Mouse (Mus musculus): ENCODE data around the gene Mob3b. TPM values are rescaled to one million over a fixed set of nuclear protein-coding genes. Genes with fewer than 3 reads are reported as not detected.

Gene Mob3b
- total RNA-seq, 2 experiments from 2014 or later, result 32.8 to 36.2 TPM

- DNase-seq (ENCODE audit: low spot score in 2 of 2), result no peak
These were observed 6.6 kb downstream of the Mob3b start for GRCm38 (mm10) chr4:35150706-35151105.

DNA sequence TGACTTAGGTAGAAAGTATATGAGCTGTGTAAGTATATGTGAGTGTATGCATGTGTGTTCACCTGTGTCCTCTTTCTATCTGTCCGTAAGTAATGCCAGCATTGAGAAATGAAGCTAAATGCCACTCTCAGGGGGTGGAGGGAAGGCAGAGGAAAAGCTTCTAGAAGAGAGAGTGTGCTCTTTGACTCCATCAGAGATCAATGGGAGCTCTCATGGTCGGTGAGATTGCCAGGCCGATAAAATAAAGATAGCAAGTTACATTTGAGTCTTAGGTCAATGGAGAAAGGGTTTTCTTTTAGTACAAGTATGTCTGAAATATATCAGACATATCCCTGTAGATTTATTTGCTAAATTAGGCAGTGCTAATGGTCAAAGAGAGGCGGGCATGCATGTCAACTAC lies 9.0 kb downstream of the Mob3b start:
- DNase-seq (ENCODE audit: low spot score in 2 of 2), result no peak

- no peak for DNase-seq (ENCODE audit: low spot score in 2 of 2)
These were observed 10.7 kb downstream of the Mob3b start for GRCm38 (mm10) chr4:35146597-35146996.

DNA sequence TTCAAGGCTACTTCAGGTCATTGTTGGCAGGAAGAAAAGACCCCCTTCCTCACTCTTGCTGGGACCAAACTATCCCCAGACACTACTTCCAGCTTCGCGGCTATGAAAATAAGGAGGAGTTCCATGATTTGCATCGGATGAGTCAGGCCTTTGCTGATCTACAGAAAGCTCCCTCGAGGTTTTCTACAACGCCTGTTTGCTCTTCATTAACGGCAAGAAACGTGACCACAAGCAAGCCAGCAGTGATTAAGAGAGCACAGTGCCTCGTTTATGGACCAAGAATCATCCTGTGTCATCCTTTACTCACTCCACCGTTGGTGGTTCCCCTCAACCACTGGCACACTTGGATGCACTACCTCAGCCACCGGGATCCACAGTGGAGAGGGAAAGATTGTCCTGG lies 11.6 kb downstream of the Mob3b start:
- no peak for DNase-seq (ENCODE audit: low spot score in 2 of 2)

DNA sequence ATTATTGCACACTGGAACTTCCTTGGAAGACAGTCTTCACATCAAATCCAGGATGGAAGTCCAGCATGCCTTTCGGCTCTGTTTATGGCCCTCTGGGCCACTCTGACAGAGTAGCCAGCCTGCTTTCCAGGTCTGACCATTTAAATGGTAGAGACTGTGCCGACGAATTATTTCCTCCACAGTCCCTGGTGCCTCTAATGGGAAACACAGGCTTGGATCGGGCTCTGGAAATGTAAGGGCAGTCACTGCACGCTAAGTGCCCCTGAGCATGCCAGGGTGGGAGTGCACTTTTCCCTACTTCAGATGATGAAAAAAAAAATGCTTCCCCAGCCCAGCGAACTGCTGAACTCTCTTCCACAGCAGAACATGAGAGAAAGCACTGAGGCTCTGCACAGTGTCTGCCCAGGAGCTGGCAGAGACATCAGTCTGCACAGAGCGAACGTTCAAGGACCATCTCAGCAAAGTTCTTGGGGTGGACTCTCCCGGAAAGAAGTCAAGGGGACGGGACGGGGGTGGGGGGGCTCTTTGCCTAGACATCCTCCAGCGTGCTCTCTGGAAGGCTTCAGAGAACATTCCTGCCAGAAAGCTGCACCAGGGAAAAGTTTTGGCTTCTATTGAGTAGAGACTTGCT lies 13.7 kb downstream of the Mob3b start:
- DNase-seq (ENCODE audit: low spot score in 2 of 2), result no peak

GRCm38 (mm10) chr4:35140317-35140716 lies 17.0 kb downstream of the Mob3b start:
- DNase-seq (ENCODE audit: low spot score in 2 of 2), result no peak

DNA sequence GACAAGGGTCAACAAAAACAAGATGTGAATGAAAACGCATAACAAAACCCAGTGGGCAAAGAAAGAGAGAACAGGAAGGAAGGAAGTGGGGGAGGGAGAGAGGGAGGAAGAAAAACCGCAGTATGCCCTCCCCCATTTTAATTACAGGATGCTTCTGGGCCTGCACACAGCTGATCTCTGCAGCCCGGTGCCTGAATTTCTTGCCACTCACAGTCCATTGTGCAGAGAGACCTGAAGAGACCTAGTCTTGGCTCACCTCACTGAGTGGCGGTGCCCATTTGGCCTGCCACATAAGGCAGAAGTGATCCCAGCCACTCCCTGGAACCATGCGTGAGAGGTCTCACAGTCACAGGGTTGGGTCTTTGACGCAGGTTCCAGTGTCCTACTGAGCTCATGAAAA lies 19.2 kb downstream of the Mob3b start:
- DNase-seq (ENCODE audit: low spot score in 2 of 2), result no peak

DNA sequence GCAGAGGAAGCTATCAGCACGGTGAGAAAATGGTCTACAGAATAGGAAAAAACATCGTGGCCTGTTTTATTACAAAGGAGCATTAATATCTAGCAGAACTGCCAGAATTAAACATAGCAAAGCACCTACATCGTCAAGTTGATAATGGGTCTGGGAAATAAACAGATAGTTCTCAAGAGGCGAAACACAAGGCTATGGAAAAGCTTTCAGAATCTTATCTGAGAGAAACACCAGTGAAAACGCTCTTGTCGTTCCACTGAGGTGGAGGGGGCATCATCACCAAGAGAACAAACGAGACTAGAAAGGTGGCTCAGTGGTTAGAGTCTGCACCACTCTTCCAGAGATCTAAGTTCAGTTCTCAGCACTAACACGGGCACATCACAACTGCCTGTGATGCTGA lies 20.3 kb downstream of the Mob3b start:
- DNase-seq (ENCODE audit: low spot score in 2 of 2), result no peak

DNA sequence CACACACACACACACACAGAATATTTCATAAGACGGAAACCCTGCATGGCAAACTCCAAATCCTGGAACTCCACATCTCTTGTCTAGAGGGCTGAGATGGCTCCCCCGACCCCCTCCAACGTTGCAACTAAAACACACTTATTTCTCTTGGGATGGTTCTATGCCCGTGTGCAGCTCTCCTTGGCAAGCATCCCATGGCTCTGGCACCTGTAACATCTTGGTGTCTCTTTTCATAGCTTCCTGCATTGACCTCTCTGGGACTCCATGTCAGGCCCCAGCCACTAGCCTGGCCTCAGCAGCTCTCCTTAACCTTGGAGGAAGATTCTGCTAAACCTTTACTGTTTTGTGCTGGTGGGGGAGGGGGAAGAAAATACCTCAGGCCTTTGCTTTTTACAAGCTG lies 21.5 kb downstream of the Mob3b start:
- no peak for DNase-seq (ENCODE audit: low spot score in 2 of 2)

GRCm38 (mm10) chr4:35134846-35135611 lies 22.3 kb downstream of the Mob3b start:
- no peak for DNase-seq (ENCODE audit: low spot score in 2 of 2)

DNA sequence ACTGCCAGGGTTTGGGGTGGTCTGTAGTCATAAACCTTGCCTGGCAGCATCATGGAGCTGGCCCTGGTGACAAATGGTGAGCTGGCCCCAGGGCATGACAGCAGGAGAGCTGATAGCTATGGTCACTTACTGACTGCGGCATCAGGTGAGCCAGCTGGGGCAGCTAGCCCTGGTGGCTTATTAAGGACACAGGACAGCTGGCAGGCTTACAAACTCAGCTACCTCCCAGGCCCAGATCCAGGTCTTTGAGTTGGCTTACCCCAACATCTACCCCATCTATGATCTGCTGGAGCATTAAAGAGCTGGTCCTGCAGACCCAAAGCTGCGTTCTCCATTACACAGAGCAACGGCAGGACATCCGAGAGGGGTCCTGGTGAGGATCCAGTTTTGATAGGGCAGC lies 23.9 kb downstream of the Mob3b start:
- no peak for DNase-seq (ENCODE audit: low spot score in 2 of 2)

DNA sequence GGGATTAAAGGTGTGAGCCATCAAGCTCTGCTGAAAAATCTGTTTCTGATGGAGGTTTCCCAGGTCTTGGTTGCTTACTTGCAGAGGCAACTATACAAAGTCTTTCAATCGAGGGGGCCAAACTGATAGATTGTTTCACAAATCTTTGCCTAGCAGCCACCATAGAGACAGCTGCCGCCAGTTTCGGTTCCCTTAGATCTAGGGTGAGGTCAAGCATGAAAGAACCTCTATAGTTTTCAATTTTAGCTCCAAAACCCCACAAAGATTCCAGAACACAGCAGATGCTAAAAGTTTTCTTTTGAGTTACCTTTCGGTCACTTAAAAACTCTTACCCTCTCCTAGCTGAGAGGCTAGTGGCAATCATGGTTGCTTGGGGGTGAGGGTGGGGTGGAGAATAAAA lies 25.7 kb downstream of the Mob3b start:
- no peak for DNase-seq (ENCODE audit: low spot score in 2 of 2)

DNA sequence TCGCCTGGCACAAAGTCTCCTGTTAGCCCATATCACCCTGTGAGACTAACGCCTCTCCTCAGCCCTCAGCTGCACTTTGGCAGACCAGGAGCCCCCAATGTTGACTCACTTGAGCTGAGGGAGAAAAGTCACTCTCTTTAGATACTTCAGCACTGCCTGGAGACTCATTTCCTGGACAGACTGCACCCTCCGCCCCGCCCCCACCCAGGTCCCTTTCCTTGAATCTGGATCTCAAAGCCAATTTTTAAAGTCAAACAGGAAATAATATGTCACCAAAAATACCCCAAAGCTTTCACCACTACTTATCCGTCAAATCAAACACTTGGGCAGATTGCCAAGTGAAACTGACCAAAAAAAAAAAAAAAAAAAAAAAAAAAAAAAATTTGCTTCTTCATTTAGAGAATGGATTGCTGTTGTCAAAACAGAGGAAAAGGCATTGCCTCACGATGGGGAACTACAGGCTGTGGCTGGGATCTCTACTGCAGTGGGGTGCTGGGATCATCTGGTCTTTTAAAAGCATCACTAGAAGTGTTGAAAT lies 26.8 kb downstream of the Mob3b start:
- DNase-seq (ENCODE audit: low spot score in 2 of 2), result no peak

GRCm38 (mm10) chr4:35127759-35128158 lies 29.5 kb downstream of the Mob3b start:
- no peak for DNase-seq (ENCODE audit: low spot score in 2 of 2)

GRCm38 (mm10) chr4:35126776-35127175 lies 30.5 kb downstream of the Mob3b start:
- no peak for DNase-seq (ENCODE audit: low spot score in 2 of 2)

- no peak for DNase-seq (ENCODE audit: low spot score in 2 of 2)
These were observed 31.9 kb downstream of the Mob3b start for GRCm38 (mm10) chr4:35125299-35125777.

DNA sequence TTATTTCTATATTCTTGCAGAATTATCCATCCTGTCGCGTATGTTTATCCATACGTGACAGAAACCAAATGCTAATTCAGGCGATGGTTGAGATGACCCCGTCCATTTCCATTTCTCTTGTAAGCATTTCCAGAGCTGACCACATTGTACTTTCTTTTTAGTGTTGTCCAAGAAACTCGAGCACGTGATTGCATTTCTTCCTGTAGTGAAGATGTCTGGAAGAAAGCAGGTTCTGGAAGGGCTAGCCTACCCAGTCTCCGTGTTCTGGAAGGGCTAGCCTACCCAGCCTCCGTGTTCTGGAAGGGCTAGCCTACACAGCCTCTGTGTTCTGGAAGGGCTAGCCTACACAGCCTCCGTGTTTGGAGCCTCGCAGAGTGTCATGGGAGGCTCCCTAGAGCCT lies 33.3 kb downstream of the Mob3b start:
- DNase-seq (ENCODE audit: low spot score in 2 of 2), result no peak

DNA sequence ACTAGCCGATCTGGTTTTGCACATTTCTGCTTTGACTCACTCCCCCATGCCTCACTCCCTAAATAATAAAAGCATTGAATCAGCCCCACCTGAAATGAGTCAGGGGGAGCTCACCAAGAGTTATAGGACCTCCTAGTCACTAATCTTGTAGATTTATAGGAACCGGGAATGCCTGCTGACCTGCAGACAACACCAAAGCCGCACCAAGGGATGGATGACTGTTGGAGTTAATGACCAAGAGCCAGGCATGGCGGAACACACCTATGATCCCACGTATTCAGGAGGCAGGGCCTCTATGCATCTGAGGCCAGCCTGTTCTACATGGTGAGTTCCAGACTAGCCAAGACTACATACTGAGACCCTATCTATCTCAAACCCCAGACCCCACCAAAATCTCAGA lies 34.2 kb downstream of the Mob3b start:
- no peak for DNase-seq (ENCODE audit: low spot score in 2 of 2)

GRCm38 (mm10) chr4:35121060-35121459 lies 36.2 kb downstream of the Mob3b start:
- DNase-seq (ENCODE audit: low spot score in 2 of 2), result no peak

- DNase-seq (ENCODE audit: low spot score in 2 of 2), result no peak
These were observed 36.7 kb downstream of the Mob3b start for GRCm38 (mm10) chr4:35120575-35120974.

GRCm38 (mm10) chr4:35120159-35120558 lies 37.1 kb downstream of the Mob3b start:
- DNase-seq (ENCODE audit: low spot score in 2 of 2), result no peak

GRCm38 (mm10) chr4:35118851-35119250 lies 38.4 kb downstream of the Mob3b start:
- DNase-seq (ENCODE audit: low spot score in 2 of 2), result no peak

GRCm38 (mm10) chr4:35117144-35117543 lies 40.1 kb downstream of the Mob3b start:
- no peak for DNase-seq (ENCODE audit: low spot score in 2 of 2)
